Mouse (Mus musculus): Measurements from ENCODE around the gene Mob3b. TPM values are rescaled to one million over a fixed set of nuclear protein-coding genes. Genes with fewer than 3 reads are reported as not detected.

Mob3b gene
- polyA plus RNA-seq, 1 experiment from 2014 or later: 15.1 TPM

DNA sequence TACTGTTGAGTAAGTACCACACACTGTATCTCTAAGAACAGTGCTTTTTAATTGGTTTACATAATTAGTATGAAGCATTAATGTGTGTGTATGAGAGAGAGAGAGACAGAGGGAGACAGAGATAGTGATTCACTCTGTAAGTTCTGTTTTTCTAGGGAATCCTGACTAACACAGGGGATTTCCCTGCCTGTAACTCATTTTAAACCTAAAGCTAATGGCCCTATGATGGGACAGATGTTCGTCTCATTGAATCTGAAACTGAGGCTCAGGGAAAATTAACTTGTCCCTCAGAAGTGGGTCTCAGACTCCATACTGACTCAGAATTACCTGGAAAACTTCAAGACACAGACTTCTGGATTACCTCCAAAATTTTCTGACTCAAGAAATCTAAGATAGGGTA lies 96.3 kb downstream of the Mob3b start:
- WGBS: 58% methylated on average over 1 of the region's 1 CpGs
- Histone ChIP-seq H3K27ac (no peak overlapping the region), H3K4me2 (no peak overlapping the region), H3K4me1 (replicated peaks) (peaks cover 22% of the 10 kb centered on the region), H3K4me3 (replicated peaks) (no peak overlapping the region), H3K36me3 (no peaks in the 10 kb centered on the region), H3K9me3 (no peaks in the 10 kb centered on the region), H3K9ac (replicated peaks) (no peak overlapping the region), H3K27me3 (no peaks in the 10 kb centered on the region)
- no peak for ATAC-seq (ENCODE audit: insufficient number of reproducible peaks, insufficient read depth, low FRiP score, low TSS enrichment, low read depth)

DNA sequence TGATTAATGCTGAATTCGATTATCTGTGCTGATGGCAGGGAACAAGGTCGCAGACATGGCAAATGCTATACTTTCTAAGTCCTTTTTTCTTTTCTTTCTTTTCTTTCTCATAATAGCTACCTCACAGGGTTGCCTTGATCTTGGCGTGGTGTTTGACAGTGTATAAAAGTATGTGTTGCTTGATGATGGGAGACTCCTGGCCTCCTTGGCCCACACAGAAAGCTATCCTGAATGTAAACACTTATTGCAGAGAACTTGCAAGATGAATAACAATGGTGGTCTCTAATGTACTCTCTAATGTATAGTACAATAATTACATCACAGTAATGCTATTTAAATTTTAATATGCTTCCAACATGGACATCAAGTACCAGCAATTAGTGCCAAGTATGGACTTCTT lies 96.9 kb downstream of the Mob3b start:
- no peaks in the 10 kb centered on the region for H3K36me3 ChIP-seq

DNA sequence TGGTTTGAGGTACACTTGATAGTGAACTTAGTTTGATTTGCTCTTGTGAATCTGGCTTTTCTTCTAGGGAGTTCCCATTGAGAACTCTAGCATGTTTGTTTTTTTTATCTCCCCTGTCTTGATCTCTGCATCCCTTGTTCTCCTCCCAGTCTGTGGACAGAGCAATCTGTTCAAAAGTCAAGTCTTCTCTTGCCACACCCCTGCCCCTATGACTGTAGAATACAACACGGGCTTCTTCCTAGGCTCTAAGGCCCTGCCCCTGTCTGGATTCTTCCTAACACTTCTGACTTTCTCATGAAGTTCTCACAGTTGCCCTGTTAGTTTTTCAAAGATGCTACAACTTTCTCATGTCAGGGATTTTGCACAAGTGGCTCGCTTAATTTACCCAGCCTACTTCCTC lies 102.9 kb downstream of the Mob3b start:
- Histone ChIP-seq H3K4me1 (replicated peaks) (peaks cover 19% of the 10 kb centered on the region), H3K4me2 (no peak overlapping the region), H3K27me3 (no peaks in the 10 kb centered on the region), H3K36me3 (no peaks in the 10 kb centered on the region), H3K4me3 (replicated peaks) (no peak overlapping the region), H3K9ac (replicated peaks) (no peak overlapping the region), H3K9me3 (no peaks in the 10 kb centered on the region), H3K27ac (no peak overlapping the region)
- 80% methylated on average over 2 of the region's 2 CpGs for WGBS
- ATAC-seq (ENCODE audit: insufficient number of reproducible peaks, insufficient read depth, low FRiP score, low TSS enrichment, low read depth): no peak

More for the DNA sequence above, 96.9 kb downstream of the Mob3b start:
- no peak overlapping the region for H3K9ac ChIP-seq (replicated peaks)
- no peaks in the 10 kb centered on the region for H3K27me3 ChIP-seq
- WGBS: 87% methylated on average over 3 of the region's 3 CpGs
- no peak for ATAC-seq (ENCODE audit: insufficient number of reproducible peaks, insufficient read depth, low FRiP score, low TSS enrichment, low read depth)
- no peaks in the 10 kb centered on the region for H3K9me3 ChIP-seq
- peaks cover 16% of the 10 kb centered on the region for H3K4me1 ChIP-seq (replicated peaks)
- no peak overlapping the region for H3K4me3 ChIP-seq (replicated peaks)
- no peak overlapping the region for H3K4me2 ChIP-seq
- no peak overlapping the region for H3K27ac ChIP-seq

DNA sequence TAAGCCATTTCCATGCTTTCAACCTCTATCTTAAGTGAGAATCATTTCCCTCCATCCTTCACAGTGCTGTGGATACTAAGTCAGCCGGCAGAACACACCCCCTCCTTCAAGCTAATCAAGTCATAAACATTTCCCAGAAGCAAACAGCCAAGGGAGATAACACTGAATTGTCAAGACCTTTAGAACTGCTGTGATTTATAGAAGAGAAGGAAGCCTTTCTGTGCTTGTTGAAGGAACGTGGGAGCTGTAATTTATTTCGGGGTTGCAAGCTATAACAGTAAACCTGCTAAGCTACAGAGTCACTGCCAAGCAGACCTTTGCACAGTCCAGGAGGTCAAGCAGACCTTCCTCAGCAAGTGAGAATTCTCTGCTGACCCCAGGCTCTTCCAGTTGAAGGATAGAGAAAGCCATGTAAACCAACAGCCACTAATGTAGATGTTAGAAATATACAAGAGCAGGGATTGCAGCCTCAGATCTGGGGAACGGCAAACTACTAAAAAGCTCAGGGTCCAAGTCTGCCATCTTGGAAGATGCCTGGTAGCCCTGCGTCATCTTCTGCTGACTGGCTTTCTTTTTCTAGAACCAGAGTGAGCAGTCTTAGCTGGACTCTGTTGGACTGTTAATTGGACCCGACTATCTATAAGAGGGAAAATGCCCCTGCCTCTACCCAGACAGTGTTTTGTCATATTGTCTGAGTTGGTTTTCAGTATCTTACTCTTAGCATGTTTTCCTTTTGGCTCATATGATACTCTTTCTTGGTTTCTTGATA lies 104.9 kb downstream of the Mob3b start:
- WGBS: 45% methylated on average over 6 of the region's 6 CpGs
- Histone ChIP-seq H3K4me3 (replicated peaks) (no peak overlapping the region), H3K9ac (replicated peaks) (no peak overlapping the region), H3K36me3 (no peaks in the 10 kb centered on the region), H3K4me1 (replicated peaks) (peaks cover 19% of the 10 kb centered on the region), H3K9me3 (no peaks in the 10 kb centered on the region), H3K4me2 (no peak overlapping the region), H3K27me3 (no peaks in the 10 kb centered on the region), H3K27ac (no peak overlapping the region)
- ATAC-seq (ENCODE audit: insufficient number of reproducible peaks, insufficient read depth, low FRiP score, low TSS enrichment, low read depth): no peak

DNA sequence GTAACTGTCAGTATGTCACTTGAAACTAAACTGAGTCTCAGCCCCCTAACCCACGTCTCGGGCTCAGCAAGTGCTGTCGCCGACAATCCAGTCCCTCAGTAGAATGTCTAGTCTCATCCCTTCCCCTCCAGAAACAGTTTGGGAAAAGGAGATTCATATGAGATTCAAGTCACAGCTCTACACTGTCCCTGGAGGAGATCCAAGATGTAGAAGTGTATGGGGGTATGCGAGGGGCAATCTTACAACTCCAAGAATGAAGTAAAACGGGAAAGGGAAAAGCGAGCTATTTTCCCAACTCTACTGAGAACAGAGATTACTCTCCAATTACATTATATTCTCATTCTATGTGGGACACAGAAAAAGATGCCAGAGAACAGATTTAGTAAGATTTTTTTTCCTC lies 106.1 kb downstream of the Mob3b start:
- Histone ChIP-seq H3K4me2 (no peak overlapping the region), H3K9ac (replicated peaks) (no peak overlapping the region), H3K27ac (no peak overlapping the region), H3K4me3 (replicated peaks) (no peak overlapping the region), H3K27me3 (no peaks in the 10 kb centered on the region), H3K9me3 (no peaks in the 10 kb centered on the region), H3K36me3 (no peaks in the 10 kb centered on the region), H3K4me1 (replicated peaks) (peaks cover 19% of the 10 kb centered on the region)
- WGBS: 84% methylated on average over 7 of the region's 7 CpGs
- no peak for ATAC-seq (ENCODE audit: insufficient number of reproducible peaks, insufficient read depth, low FRiP score, low TSS enrichment, low read depth)

DNA sequence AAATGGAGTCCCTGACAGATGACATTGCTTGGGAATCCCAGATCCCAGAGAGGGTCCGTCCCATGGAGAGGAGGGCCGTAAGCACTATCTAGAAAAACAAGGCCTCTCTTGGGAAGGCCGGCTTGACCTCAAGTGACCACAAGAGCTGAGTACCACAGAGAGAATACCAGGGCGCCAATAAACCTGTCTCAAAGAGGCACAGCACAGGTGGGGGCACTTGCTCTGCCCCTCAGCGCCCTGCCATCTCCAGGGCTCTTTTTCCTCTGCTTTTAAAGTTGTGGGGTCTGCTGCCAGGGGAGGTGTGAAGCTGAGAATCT lies 107.6 kb downstream of the Mob3b start:
- Histone ChIP-seq H3K27ac (peak overlapping the region; percentile 69), H3K4me3 (replicated peaks) (no peak overlapping the region), H3K4me2 (no peak overlapping the region), H3K36me3 (no peaks in the 10 kb centered on the region), H3K9me3 (no peaks in the 10 kb centered on the region), H3K4me1 (replicated peaks) (peaks cover 19% of the 10 kb centered on the region), H3K9ac (replicated peaks) (no peak overlapping the region), H3K27me3 (no peaks in the 10 kb centered on the region)
- WGBS: 26% methylated on average over 5 of the region's 5 CpGs
- 0 out of 2 replicates have a peak, but pooled peaks have one; percentile 59 for ATAC-seq (ENCODE audit: insufficient number of reproducible peaks, insufficient read depth, low FRiP score, low TSS enrichment, low read depth)

DNA sequence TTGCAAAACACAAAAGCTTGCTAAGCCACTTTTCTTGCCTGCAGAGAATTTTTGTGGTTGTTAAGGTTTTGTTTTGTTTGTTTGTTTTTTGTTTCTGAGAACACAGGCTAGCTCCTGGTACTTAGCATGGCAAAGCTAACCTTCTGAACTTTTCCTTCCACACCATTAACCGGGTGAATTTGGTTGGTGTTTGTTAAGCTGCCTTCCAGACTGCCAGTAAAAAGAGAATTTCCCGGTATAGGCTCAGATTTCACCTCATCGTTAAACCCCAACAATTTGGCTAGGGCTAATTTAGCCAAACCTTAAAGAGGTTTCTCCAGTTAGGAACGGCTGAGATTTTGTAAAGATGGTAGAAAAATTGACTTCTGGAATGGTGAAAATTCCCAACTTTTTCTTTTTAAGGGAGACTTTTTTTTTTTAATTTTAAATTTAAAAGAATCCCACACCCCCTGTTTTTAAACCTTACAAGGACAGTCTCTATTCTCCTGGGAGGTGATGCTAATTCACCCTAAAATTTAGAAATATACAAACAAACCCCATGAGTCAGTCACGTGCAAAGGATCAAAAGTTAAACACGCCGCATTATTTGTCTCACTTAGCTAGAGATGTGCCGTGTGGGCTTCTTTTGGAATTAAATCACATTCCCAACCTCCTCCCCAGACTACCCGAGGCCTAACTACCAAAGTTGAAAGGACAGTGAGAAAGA lies 108.1 kb downstream of the Mob3b start:
- WGBS: 14% methylated on average over 9 of the region's 9 CpGs
- peak; percentile 42; the same call in 1 of the 2 replicates for ATAC-seq (ENCODE audit: insufficient number of reproducible peaks, insufficient read depth, low FRiP score, low TSS enrichment, low read depth)
- Histone ChIP-seq H3K9me3 (no peaks in the 10 kb centered on the region), H3K4me2 (no peak overlapping the region), H3K4me3 (replicated peaks) (no peak overlapping the region), H3K9ac (replicated peaks) (no peak overlapping the region), H3K27ac (peak overlapping the region; percentile 69), H3K27me3 (no peaks in the 10 kb centered on the region), H3K4me1 (replicated peaks) (peaks cover 19% of the 10 kb centered on the region), H3K36me3 (no peaks in the 10 kb centered on the region)

DNA sequence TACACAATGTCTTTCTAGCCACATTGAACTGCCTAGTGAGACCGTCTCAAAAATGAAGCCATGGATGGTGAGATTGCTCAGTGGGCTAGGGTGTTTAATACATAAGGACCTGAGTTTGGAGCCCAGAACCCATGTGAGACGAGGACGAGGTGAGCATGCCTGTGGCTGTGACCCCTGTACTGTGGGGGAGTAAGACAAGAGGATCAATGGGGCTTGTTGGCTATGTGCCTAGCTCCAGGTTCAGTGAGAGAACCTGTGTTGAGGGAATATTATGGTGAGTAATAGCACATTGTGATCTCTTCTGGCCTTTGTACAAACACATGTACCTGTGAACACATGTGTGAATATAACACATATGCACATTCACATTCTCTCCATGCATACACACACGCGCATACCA lies 116.4 kb downstream of the Mob3b start:
- Histone ChIP-seq H3K4me2 (no peak overlapping the region), H3K4me1 (replicated peaks) (no peaks in the 10 kb centered on the region), H3K36me3 (no peaks in the 10 kb centered on the region; the same call in 1 of the 2 replicates), H3K27me3 (no peaks in the 10 kb centered on the region), H3K27ac (no peak overlapping the region), H3K4me3 (replicated peaks) (no peak overlapping the region), H3K9ac (replicated peaks) (no peak overlapping the region), H3K9me3 (no peaks in the 10 kb centered on the region)
- no peak for ATAC-seq (ENCODE audit: insufficient number of reproducible peaks, insufficient read depth, low FRiP score, low TSS enrichment, low read depth)
- WGBS: 94% methylated on average over 5 of the region's 5 CpGs

DNA sequence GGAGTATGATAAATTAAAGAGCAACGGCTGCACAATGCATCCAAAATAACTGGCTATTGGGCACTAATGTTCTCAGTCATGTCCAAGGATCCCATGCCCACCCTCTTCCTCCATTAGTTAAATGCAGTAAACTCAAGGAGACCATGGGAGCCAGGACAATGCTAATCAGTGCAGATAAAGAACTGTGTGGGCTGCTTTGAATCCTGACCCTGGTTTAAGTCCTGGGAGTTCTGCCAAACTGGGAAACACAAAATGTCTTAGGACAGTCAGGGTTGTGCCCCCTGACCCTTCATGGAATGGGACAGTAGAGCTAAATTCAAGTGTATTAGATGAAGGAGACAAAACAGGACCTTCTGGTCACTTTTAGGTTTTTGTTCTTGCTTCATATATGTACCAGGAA lies 117.0 kb downstream of the Mob3b start:
- Histone ChIP-seq H3K9me3 (no peaks in the 10 kb centered on the region), H3K4me2 (no peak overlapping the region), H3K9ac (replicated peaks) (no peak overlapping the region), H3K36me3 (no peaks in the 10 kb centered on the region; the same call in 1 of the 2 replicates), H3K4me3 (replicated peaks) (no peak overlapping the region), H3K4me1 (replicated peaks) (no peaks in the 10 kb centered on the region), H3K27ac (no peak overlapping the region), H3K27me3 (no peaks in the 10 kb centered on the region)
- ATAC-seq (ENCODE audit: insufficient number of reproducible peaks, insufficient read depth, low FRiP score, low TSS enrichment, low read depth): no peak
- 97% methylated on average over 1 of the region's 1 CpGs for WGBS

- peaks cover 7% of the 10 kb centered on the region for H3K4me1 ChIP-seq (replicated peaks)
- WGBS: 74% methylated on average over 2 of the region's 2 CpGs
- no peak overlapping the region for H3K4me3 ChIP-seq (replicated peaks)
- no peaks in the 10 kb centered on the region; the same call in 1 of the 2 replicates for H3K36me3 ChIP-seq
- H3K9ac ChIP-seq (replicated peaks): no peak overlapping the region
- no peak overlapping the region for H3K27ac ChIP-seq
- H3K9me3 ChIP-seq: no peaks in the 10 kb centered on the region
- no peak for ATAC-seq (ENCODE audit: insufficient number of reproducible peaks, insufficient read depth, low FRiP score, low TSS enrichment, low read depth)
- H3K4me2 ChIP-seq: no peak overlapping the region
- H3K27me3 ChIP-seq: no peaks in the 10 kb centered on the region
These were observed 119.5 kb downstream of the Mob3b start for GRCm38 (mm10) chr4:35037824-35038223.

- 47% methylated on average over 18 of the region's 18 CpGs for WGBS
- H3K27me3 ChIP-seq: no peaks in the 10 kb centered on the region
These were observed 122.6 kb downstream of the Mob3b start for GRCm38 (mm10) chr4:35034504-35035290.

More at GRCm38 (mm10) chr4:35034504-35035290, 122.6 kb downstream of the Mob3b start:
- no peak for ATAC-seq (ENCODE audit: insufficient number of reproducible peaks, insufficient read depth, low FRiP score, low TSS enrichment, low read depth)
- no peak overlapping the region for H3K9ac ChIP-seq (replicated peaks)
- H3K36me3 ChIP-seq: no peaks in the 10 kb centered on the region
- peak overlapping the region; percentile 39 for H3K4me2 ChIP-seq
- H3K4me1 ChIP-seq (replicated peaks): peaks cover 7% of the 10 kb centered on the region
- no peak overlapping the region for H3K27ac ChIP-seq
- no peaks in the 10 kb centered on the region for H3K9me3 ChIP-seq
- H3K4me3 ChIP-seq (replicated peaks): no peak overlapping the region

All from limb, embryonic 12.5 days (tissue).